Mouse (Mus musculus) bone marrow, adult 2 months (tissue): ENCODE results near the gene Lrrc8b. TPM values are rescaled to one million over a fixed set of nuclear protein-coding genes. Genes with fewer than 3 reads are reported as not detected.

ENCODE experiments used
- H3K27ac ChIP-seq: fragments of 200-500 bp; 2 replicates; pipeline ENCODE4 v1.5.1; 2012; ENCODE audit warnings: low read depth, mild to moderate bottlenecking, control low read depth, inconsistent platforms, low read length; ENCODE audit not compliant: control insufficient read depth, poor library complexity, insufficient read depth
- H3K4me1 ChIP-seq: fragments of 200-500 bp; 2 replicates; pipeline ENCODE4 v1.6.1; 2011; ENCODE audit warnings: low read length; ENCODE audit not compliant: control insufficient read depth, insufficient read depth
- H3K4me3 ChIP-seq: fragments of 200-500 bp; replicated peaks from 2 replicates; pipeline ENCODE3; 2011; ENCODE audit warnings: mild to moderate bottlenecking, low read depth, low read length, control low read depth; ENCODE audit not compliant: control insufficient read depth
- CTCF ChIP-seq: fragments of 200-500 bp; IDR thresholded peaks from 2 replicates; pipeline ENCODE4 v1.5.1; 2011; ENCODE audit warnings: low read length, control low read depth; ENCODE audit not compliant: control insufficient read depth, insufficient read depth
- POLR2A ChIP-seq: fragments of 200-500 bp; IDR thresholded peaks from 2 replicates; pipeline ENCODE4 v1.6.1; 2011; ENCODE audit warnings: low read depth, mild to moderate bottlenecking, control low read depth, low read length, borderline replicate concordance; ENCODE audit not compliant: control insufficient read depth
- WGBS: fragments of 180-500 bp; shearing (Covaris S2); methylation state at CpG from one replicate; pipeline ENCODE4 v1.1.7; 2018; 5-methylcytosine and 5-hydroxymethylcytosine counted together
- polyA plus RNA-seq: library from polyadenylated mRNA; stranded (reverse); fragments of >200 nt; gene quantifications from 2 replicates; pipeline ENCODE4 v1.2.4, GENCODE M21; 2011; ENCODE audit warnings: low replicate concordance; ENCODE audit not compliant: missing spikeins, insufficient read depth, insufficient read length

The Lrrc8b gene
- polyA plus RNA-seq, 1 experiment: 2.4 TPM

- WGBS: 6% methylated on average over 22 of the region's 24 CpGs
- peaks cover 3% of the 10 kb centered on the region; the same call in 1 of the 2 replicates for H3K4me1 ChIP-seq
- H3K27ac ChIP-seq: no peak overlapping the region; the same call in 1 of the 2 replicates
- peak overlapping the region; percentile 62 for H3K4me3 ChIP-seq
- no peak for TF ChIP-seq POLR2A
- TF ChIP-seq CTCF: peak; percentile 57
Measured at GRCm38 (mm10) chr5:105494918-105495901, 79.6 kb downstream of the Lrrc8b start.

GRCm38 (mm10) chr5:105496133-105496532, 80.6 kb downstream of the Lrrc8b start:
- H3K4me1 ChIP-seq: peaks cover 3% of the 10 kb centered on the region; the same call in 1 of the 2 replicates
- WGBS: 60% methylated on average over 4 of the region's 4 CpGs
- no peak overlapping the region for H3K4me3 ChIP-seq
- no peak overlapping the region for H3K27ac ChIP-seq
- no peak for TF ChIP-seq CTCF
- TF ChIP-seq POLR2A: no peak

GRCm38 (mm10) chr5:105496586-105496985, 81.0 kb downstream of the Lrrc8b start:
- WGBS: 74% methylated on average over 7 of the region's 7 CpGs
- Histone ChIP-seq H3K4me3 (no peak overlapping the region), H3K27ac (no peak overlapping the region), H3K4me1 (peaks cover 3% of the 10 kb centered on the region; the same call in 1 of the 2 replicates)
- TF ChIP-seq POLR2A (no peak), CTCF (no peak)

- WGBS: 68% methylated on average over 4 of the region's 4 CpGs
- TF ChIP-seq POLR2A (no peak), CTCF (no peak)
- peaks cover 3% of the 10 kb centered on the region; the same call in 1 of the 2 replicates for H3K4me1 ChIP-seq
- no peak overlapping the region for H3K4me3 ChIP-seq
- H3K27ac ChIP-seq: no peak overlapping the region
Measured at GRCm38 (mm10) chr5:105498429-105499000, 82.9 kb downstream of the Lrrc8b start.

- H3K4me3 ChIP-seq: no peak overlapping the region
- H3K4me1 ChIP-seq: peaks cover 3% of the 10 kb centered on the region; the same call in 1 of the 2 replicates
- H3K27ac ChIP-seq: no peak overlapping the region
- 38% methylated on average over 1 of the region's 1 CpGs for WGBS
- TF ChIP-seq CTCF (no peak), POLR2A (no peak)
Measured at GRCm38 (mm10) chr5:105499396-105499795, 83.8 kb downstream of the Lrrc8b start.

- Histone ChIP-seq H3K4me1 (peaks cover 2% of the 10 kb centered on the region; the same call in 1 of the 2 replicates), H3K27ac (no peak overlapping the region), H3K4me3 (no peak overlapping the region)
- TF ChIP-seq CTCF (peak; percentile 46; the same call in 1 of the 2 replicates), POLR2A (no peak)
- 42% methylated on average over 12 of the region's 12 CpGs for WGBS
Measured at GRCm38 (mm10) chr5:105500132-105501121, 84.9 kb downstream of the Lrrc8b start.

- H3K4me1 ChIP-seq: peaks cover 2% of the 10 kb centered on the region; the same call in 1 of the 2 replicates
- WGBS: 60% methylated on average over 3 of the region's 3 CpGs
- H3K27ac ChIP-seq: no peak overlapping the region
- no peak for TF ChIP-seq POLR2A
- no peak for TF ChIP-seq CTCF
- H3K4me3 ChIP-seq: no peak overlapping the region
Measured at GRCm38 (mm10) chr5:105501136-105501535, 85.6 kb downstream of the Lrrc8b start.
